Mouse (Mus musculus) lung, postnatal 0 days (tissue): Measurements from ENCODE around the gene Cep78.

Experiments
- CTCF ChIP-seq: IDR thresholded peaks from 2 replicates; pipeline ENCODE4 v1.5.1; 2016; ENCODE audit warnings: antibody characterized with exemption, mild to moderate bottlenecking
- EP300 ChIP-seq: IDR thresholded peaks from 2 replicates; pipeline ENCODE4 v1.6.1; 2016; ENCODE audit warnings: antibody characterized with exemption, mild to moderate bottlenecking, control low read depth

DNA sequence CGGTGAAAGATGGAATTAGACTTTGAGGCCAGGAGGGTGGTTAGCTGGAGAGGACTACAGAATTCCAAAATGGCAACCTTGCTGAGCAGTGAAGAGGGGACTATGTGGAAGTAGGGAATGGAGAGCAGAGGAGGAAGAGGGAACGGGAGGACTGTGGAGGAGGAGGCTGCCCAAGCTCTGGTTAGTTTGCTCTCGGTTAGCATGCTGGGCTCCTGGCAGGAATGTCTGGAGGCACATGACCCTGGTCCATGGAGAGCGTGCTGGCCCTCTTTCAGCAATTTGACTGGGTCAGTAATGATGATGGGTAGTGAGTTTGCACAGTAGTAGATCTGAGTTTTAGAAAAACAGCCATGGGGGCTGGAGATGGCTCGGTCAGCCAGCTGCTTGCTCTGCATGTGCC, 76.8 kb downstream of the Cep78 start:
- no peak for TF ChIP-seq EP300
- no peak for TF ChIP-seq CTCF
